Mouse (Mus musculus): ENCODE measurements at regions not wholly inside any gene's neighbourhood (a gene's known extent, or its start where the extent isn't known, plus 50 kb on each side); places are given as distances from the start of the nearest gene placed in this dataset.

- Histone ChIP-seq H3K36me3 (ENCODE audit: control insufficient read depth in 1 of 2, insufficient read depth in 2 of 2, low read length in 2 of 2) (no peaks in the 10 kb centered on the region), H3K27ac (ENCODE audit: control insufficient read depth, low read depth, low read length) (no peak overlapping the region), H3K79me2 (ENCODE audit: control insufficient read depth, insufficient read depth, low read length, poor library complexity) (no peaks in the 10 kb centered on the region), H3K27me3 (ENCODE audit: control insufficient read depth in 1 of 2, insufficient read depth in 2 of 2, low read length in 2 of 2) (no peaks in the 10 kb centered on the region), H3K9me3 (replicated peaks; ENCODE audit: insufficient read depth, low read length) (no peaks in the 10 kb centered on the region), H3K4me1 (ENCODE audit: control insufficient read depth in 1 of 2, insufficient read depth in 2 of 2, low read length in 2 of 2) (no peaks in the 10 kb centered on the region), H3K4me3 (ENCODE audit: control insufficient read depth in 1 of 2, insufficient read depth in 1 of 2, low read depth in 2 of 2, low read length in 2 of 2) (no peak overlapping the region), H3K9ac (ENCODE audit: control insufficient read depth, low read depth, low read length, poor library complexity, severe bottlenecking) (no peak overlapping the region)
- no peak for DNase-seq (ENCODE audit: low read depth, low spot score)
- no peak for TF ChIP-seq ZNF384 (IDR thresholded peaks at IDR 0.05; ENCODE audit: low read depth, low read length)
- TF ChIP-seq ELF1 (IDR thresholded peaks at IDR 0.05; ENCODE audit: low read depth, low read length): no peak
- TF ChIP-seq KAT2A (conservative IDR thresholded peaks at IDR 0.05; ENCODE audit: low read depth, low read length): no peak
- no peak for TF ChIP-seq CTCF (IDR thresholded peaks at IDR 0.05 in 2 of 3, conservative IDR thresholded peaks at IDR 0.05 in 1 of 3; ENCODE audit: control insufficient read depth in 1 of 3, insufficient read depth in 1 of 3, low read depth in 2 of 3, low read length in 3 of 3, poor library complexity in 1 of 3, severe bottlenecking in 1 of 3)
- no peak for TF ChIP-seq SIN3A (IDR thresholded peaks at IDR 0.05; ENCODE audit: low read length)
- no peak for TF ChIP-seq ZC3H11A (IDR thresholded peaks at IDR 0.05; ENCODE audit: low read depth, low read length)
- no peak for TF ChIP-seq MAZ (IDR thresholded peaks at IDR 0.05; ENCODE audit: low read depth, low read length)
- TF ChIP-seq E2F4 (IDR thresholded peaks at IDR 0.05; ENCODE audit: borderline replicate concordance, low read depth, low read length): no peak
- no peak for TF ChIP-seq TCF12 (IDR thresholded peaks at IDR 0.05; ENCODE audit: low read depth, low read length)
- no peak for TF ChIP-seq MXI1 (IDR thresholded peaks at IDR 0.05; ENCODE audit: low read depth, low read length)
- TF ChIP-seq MYB (IDR thresholded peaks at IDR 0.05; ENCODE audit: low read depth, low read length): no peak
- no peak for TF ChIP-seq POLR2A (IDR thresholded peaks at IDR 0.05; ENCODE audit: control insufficient read depth in 1 of 2, insufficient read depth in 1 of 2, low read depth in 1 of 2, low read length in 2 of 2, poor library complexity in 1 of 2)
- TF ChIP-seq EP300 (IDR thresholded peaks at IDR 0.05; ENCODE audit: low read depth in 1 of 2, low read length in 2 of 2): no peak
Measured at GRCm38 (mm10) chr10:55335997-55336396, 770.7 kb upstream of the Msl3l2 start.

DNA sequence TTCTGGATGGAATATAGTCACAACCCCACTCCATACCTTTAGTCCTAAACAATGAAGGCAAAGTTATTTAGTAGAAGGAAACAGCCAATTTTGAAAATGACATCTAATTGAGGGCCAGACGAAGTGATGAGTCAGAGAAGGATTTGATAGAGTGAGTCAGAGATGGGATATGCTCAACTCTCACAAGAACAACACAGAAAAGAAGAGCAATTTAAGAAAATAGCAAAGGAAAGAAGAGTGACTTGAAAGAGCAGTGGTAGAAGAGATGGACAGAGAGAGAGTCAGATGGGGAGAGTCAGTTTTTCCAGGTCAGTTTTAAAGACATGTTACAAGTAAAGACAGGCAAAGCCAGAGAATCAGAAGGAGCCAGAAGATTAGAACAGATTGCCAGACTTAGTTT is 758.6 kb upstream of the Msl3l2 start:
- TF ChIP-seq POLR2A (IDR thresholded peaks at IDR 0.05; ENCODE audit: control insufficient read depth in 1 of 2, insufficient read depth in 1 of 2, low read depth in 1 of 2, low read length in 2 of 2, poor library complexity in 1 of 2) (no peak), MAZ (IDR thresholded peaks at IDR 0.05; ENCODE audit: low read depth, low read length) (no peak), KAT2A (conservative IDR thresholded peaks at IDR 0.05; ENCODE audit: low read depth, low read length) (no peak), TAL1 (IDR thresholded peaks at IDR 0.05; ENCODE audit: low read length) (no peak), ELF1 (IDR thresholded peaks at IDR 0.05; ENCODE audit: low read depth, low read length) (no peak), ZMIZ1 (IDR thresholded peaks at IDR 0.05; ENCODE audit: low read depth, low read length) (no peak), TCF12 (IDR thresholded peaks at IDR 0.05; ENCODE audit: low read depth, low read length) (no peak), MXI1 (IDR thresholded peaks at IDR 0.05; ENCODE audit: low read depth, low read length) (no peak), HCFC1 (IDR thresholded peaks at IDR 0.05; ENCODE audit: low read depth, low read length) (no peak), MYB (IDR thresholded peaks at IDR 0.05; ENCODE audit: low read depth, low read length) (no peak), USF1 (IDR thresholded peaks at IDR 0.05; ENCODE audit: low read depth, low read length) (no peak), CHD1 (IDR thresholded peaks at IDR 0.05; ENCODE audit: low read depth, low read length) (no peak), TBP (IDR thresholded peaks at IDR 0.05; ENCODE audit: low read depth, low read length) (no peak), MAX (IDR thresholded peaks at IDR 0.05; ENCODE audit: low read length) (no peak), POLR2AphosphoS2 (IDR thresholded peaks at IDR 0.05; ENCODE audit: low read length) (no peak), GABPA (IDR thresholded peaks at IDR 0.05; ENCODE audit: low read depth, low read length) (no peak)
- Histone ChIP-seq H3K27me3 (ENCODE audit: control insufficient read depth in 1 of 2, insufficient read depth in 2 of 2, low read length in 2 of 2) (no peaks in the 10 kb centered on the region), H3K79me2 (ENCODE audit: control insufficient read depth, insufficient read depth, low read length, poor library complexity) (no peaks in the 10 kb centered on the region), H3K9ac (ENCODE audit: control insufficient read depth, low read depth, low read length, poor library complexity, severe bottlenecking) (no peak overlapping the region), H3K9me3 (replicated peaks; ENCODE audit: insufficient read depth, low read length) (no peaks in the 10 kb centered on the region), H3K36me3 (ENCODE audit: control insufficient read depth in 1 of 2, insufficient read depth in 2 of 2, low read length in 2 of 2) (no peaks in the 10 kb centered on the region), H3K4me1 (ENCODE audit: control insufficient read depth in 1 of 2, insufficient read depth in 2 of 2, low read length in 2 of 2) (no peaks in the 10 kb centered on the region), H3K4me3 (ENCODE audit: control insufficient read depth in 1 of 2, insufficient read depth in 1 of 2, low read depth in 2 of 2, low read length in 2 of 2) (no peak overlapping the region), H3K27ac (ENCODE audit: control insufficient read depth, low read depth, low read length) (no peak overlapping the region)
- no peak for DNase-seq (ENCODE audit: low read depth, low spot score)

Data from MEL (cell line).